Mouse (Mus musculus) heart, embryonic 13.5 days (tissue): ENCODE results near the gene Itgb5. TPM values are rescaled to one million over a fixed set of nuclear protein-coding genes. Genes with fewer than 3 reads are reported as not detected.

ENCODE experiments used
- ATAC-seq: fragments of 200-750 bp; cut with Nextera tagmentation; 2 replicates; pipeline ENCODE4 v1.8.0; 2017; ENCODE audit warnings: moderate TSS enrichment; ENCODE audit not compliant: insufficient number of reproducible peaks, low FRiP score, low TSS enrichment; ENCODE audit errors: extremely low read depth
- H3K27ac ChIP-seq: fragments of 300-500 bp; sonication (generic); replicated peaks from 2 replicates; pipeline ENCODE4 v1.5.1; 2015; ENCODE audit warnings: moderate library complexity, mild to moderate bottlenecking, inconsistent platforms
- H3K27me3 ChIP-seq: fragments of 300-500 bp; sonication (generic); replicated peaks from 2 replicates; pipeline ENCODE4 v1.6.1; 2015; ENCODE audit warnings: mild to moderate bottlenecking, inconsistent platforms
- H3K36me3 ChIP-seq: fragments of 300-500 bp; sonication (generic); 2 replicates; pipeline ENCODE4 v1.6.1; 2015; ENCODE audit warnings: mild to moderate bottlenecking, inconsistent platforms
- H3K4me1 ChIP-seq: fragments of 300-500 bp; sonication (generic); 2 replicates; pipeline ENCODE4 v1.6.1; 2015; ENCODE audit warnings: inconsistent platforms
- H3K4me2 ChIP-seq: fragments of 300-500 bp; sonication (generic); 2 replicates; pipeline ENCODE4 v1.6.1; 2015; ENCODE audit warnings: inconsistent platforms, mild to moderate bottlenecking, moderate library complexity
- H3K4me3 ChIP-seq: fragments of 300-500 bp; sonication (generic); 2 replicates; pipeline ENCODE4 v1.5.1; 2015; ENCODE audit warnings: moderate library complexity, mild to moderate bottlenecking, inconsistent platforms
- H3K9ac ChIP-seq: fragments of 300-500 bp; sonication (generic); 2 replicates; pipeline ENCODE4 v1.6.1; 2015; ENCODE audit warnings: inconsistent platforms, mild to moderate bottlenecking, moderate library complexity
- H3K9me3 ChIP-seq: fragments of 300-500 bp; sonication (generic); 2 replicates; pipeline ENCODE4 v1.6.1; 2016; ENCODE audit warnings: inconsistent platforms
- WGBS: fragments of 180-500 bp; shearing (Covaris S2); methylation state at CpG from one replicate; pipeline ENCODE4 v1.1.7; 2015; ENCODE audit warnings: mixed read lengths; 5-methylcytosine and 5-hydroxymethylcytosine counted together
- polyA plus RNA-seq: library from polyadenylated mRNA; unstranded; fragments of >200 nt; fragmentation: Nextera tagmentation; extraction: Ambion mirVana; gene quantifications from 2 replicates; pipeline ENCODE4 v1.2.1, GENCODE M21; 2015

The Itgb5 gene
- polyA plus RNA-seq, 1 experiment from 2014 or later: 37.6 TPM

- H3K36me3 ChIP-seq: peaks cover 37% of the 10 kb centered on the region
- H3K4me2 ChIP-seq: no peak overlapping the region
- no peaks in the 10 kb centered on the region for H3K9me3 ChIP-seq
- peak overlapping the region; percentile 37; the same call in 1 of the 2 replicates for H3K9ac ChIP-seq
- 36% methylated on average over 5 of the region's 5 CpGs for WGBS
- no peak overlapping the region for H3K4me3 ChIP-seq
- H3K27me3 ChIP-seq: no peaks in the 10 kb centered on the region
- peak overlapping the region; percentile 81 for H3K27ac ChIP-seq
- ATAC-seq: no peak
- H3K4me1 ChIP-seq: peaks cover 63% of the 10 kb centered on the region
Observed at GRCm38 (mm10) chr16:33917390-33917789, 87.9 kb downstream of the Itgb5 start.

- H3K4me3 ChIP-seq: no peak overlapping the region
- H3K9me3 ChIP-seq: no peaks in the 10 kb centered on the region
- peaks cover 33% of the 10 kb centered on the region for H3K36me3 ChIP-seq
- peak overlapping the region; percentile 37; the same call in 1 of the 2 replicates for H3K9ac ChIP-seq
- H3K27me3 ChIP-seq: no peaks in the 10 kb centered on the region
- no peak for ATAC-seq
- H3K4me2 ChIP-seq: no peak overlapping the region
- 66% methylated on average over 5 of the region's 5 CpGs for WGBS
- H3K27ac ChIP-seq: peak overlapping the region; percentile 81
- peaks cover 66% of the 10 kb centered on the region for H3K4me1 ChIP-seq
Observed at GRCm38 (mm10) chr16:33917926-33918325, 88.5 kb downstream of the Itgb5 start.

GRCm38 (mm10) chr16:33921514-33921913 is 92.0 kb downstream of the Itgb5 start:
- Histone ChIP-seq H3K27ac (peak overlapping the region; percentile 81), H3K4me2 (no peak overlapping the region), H3K9ac (peak overlapping the region; percentile 55; the same call in 1 of the 2 replicates), H3K36me3 (peaks cover 27% of the 10 kb centered on the region), H3K4me1 (peaks cover 58% of the 10 kb centered on the region), H3K9me3 (no peaks in the 10 kb centered on the region), H3K27me3 (no peaks in the 10 kb centered on the region), H3K4me3 (no peak overlapping the region)
- ATAC-seq: no peak
- 68% methylated on average over 5 of the region's 5 CpGs for WGBS

GRCm38 (mm10) chr16:33922111-33923000 is 92.9 kb downstream of the Itgb5 start:
- H3K4me2 ChIP-seq: peak overlapping the region; percentile 11; the same call in 1 of the 2 replicates
- peak overlapping the region; percentile 55 for H3K9ac ChIP-seq
- H3K27ac ChIP-seq: peak overlapping the region; percentile 81
- ATAC-seq: no peak
- no peak overlapping the region for H3K4me3 ChIP-seq
- peaks cover 27% of the 10 kb centered on the region for H3K36me3 ChIP-seq
- peaks cover 58% of the 10 kb centered on the region for H3K4me1 ChIP-seq
- H3K9me3 ChIP-seq: no peaks in the 10 kb centered on the region
- H3K27me3 ChIP-seq: no peaks in the 10 kb centered on the region
- WGBS: 31% methylated on average over 18 of the region's 18 CpGs

- WGBS: 40% methylated on average over 5 of the region's 5 CpGs
- no peak overlapping the region for H3K4me3 ChIP-seq
- peak overlapping the region; percentile 81 for H3K27ac ChIP-seq
- H3K4me1 ChIP-seq: peaks cover 58% of the 10 kb centered on the region
- no peak overlapping the region; the same call in 1 of the 2 replicates for H3K4me2 ChIP-seq
- H3K36me3 ChIP-seq: peaks cover 27% of the 10 kb centered on the region
- H3K9me3 ChIP-seq: no peaks in the 10 kb centered on the region
- peak overlapping the region; percentile 55; the same call in 1 of the 2 replicates for H3K9ac ChIP-seq
- H3K27me3 ChIP-seq: no peaks in the 10 kb centered on the region
- no peak for ATAC-seq
Observed at GRCm38 (mm10) chr16:33923001-33923316, 93.5 kb downstream of the Itgb5 start.

- Histone ChIP-seq H3K36me3 (peaks cover 27% of the 10 kb centered on the region), H3K4me3 (no peak overlapping the region), H3K27ac (0 out of 2 replicates have a peak overlapping the region, but pooled peaks have one; percentile 81), H3K4me1 (peaks cover 62% of the 10 kb centered on the region), H3K9ac (0 out of 2 replicates have a peak overlapping the region, but pooled peaks have one; percentile 14), H3K4me2 (no peak overlapping the region), H3K27me3 (no peaks in the 10 kb centered on the region), H3K9me3 (no peaks in the 10 kb centered on the region)
- 38% methylated on average over 8 of the region's 8 CpGs for WGBS
- no peak for ATAC-seq
Observed at GRCm38 (mm10) chr16:33923758-33924157, 94.3 kb downstream of the Itgb5 start.

GRCm38 (mm10) chr16:33927263-33927824 is 97.9 kb downstream of the Itgb5 start:
- peaks cover 77% of the 10 kb centered on the region for H3K4me1 ChIP-seq
- H3K4me3 ChIP-seq: no peak overlapping the region
- H3K36me3 ChIP-seq: peaks cover 10% of the 10 kb centered on the region
- 59% methylated on average over 6 of the region's 6 CpGs for WGBS
- H3K4me2 ChIP-seq: no peak overlapping the region
- H3K9me3 ChIP-seq: no peaks in the 10 kb centered on the region
- 0 out of 2 replicates have a peak overlapping the region, but pooled peaks have one; percentile 91 for H3K27ac ChIP-seq
- H3K27me3 ChIP-seq: no peaks in the 10 kb centered on the region
- H3K9ac ChIP-seq: no peak overlapping the region
- no peak for ATAC-seq

GRCm38 (mm10) chr16:33928788-33929462 is 99.5 kb downstream of the Itgb5 start:
- H3K27me3 ChIP-seq: no peaks in the 10 kb centered on the region
- peak overlapping the region; percentile 91 for H3K27ac ChIP-seq
- peak overlapping the region; percentile 3; the same call in 1 of the 2 replicates for H3K4me3 ChIP-seq
- no peaks in the 10 kb centered on the region for H3K9me3 ChIP-seq
- no peak for ATAC-seq
- H3K36me3 ChIP-seq: peaks cover 9% of the 10 kb centered on the region
- H3K4me2 ChIP-seq: peak overlapping the region; percentile 47
- H3K4me1 ChIP-seq: peaks cover 77% of the 10 kb centered on the region
- H3K9ac ChIP-seq: 0 out of 2 replicates have a peak overlapping the region, but pooled peaks have one; percentile 30
- 22% methylated on average over 9 of the region's 9 CpGs for WGBS

GRCm38 (mm10) chr16:33930785-33931184 is 101.3 kb downstream of the Itgb5 start:
- H3K9ac ChIP-seq: no peak overlapping the region
- H3K36me3 ChIP-seq: peaks cover 7% of the 10 kb centered on the region
- peaks cover 88% of the 10 kb centered on the region for H3K4me1 ChIP-seq
- H3K4me2 ChIP-seq: no peak overlapping the region
- no peak overlapping the region for H3K27ac ChIP-seq
- H3K27me3 ChIP-seq: no peaks in the 10 kb centered on the region
- no peaks in the 10 kb centered on the region for H3K9me3 ChIP-seq
- no peak for ATAC-seq
- H3K4me3 ChIP-seq: no peak overlapping the region
- 73% methylated on average over 6 of the region's 6 CpGs for WGBS

GRCm38 (mm10) chr16:33931682-33932081 is 102.2 kb downstream of the Itgb5 start:
- no peaks in the 10 kb centered on the region for H3K27me3 ChIP-seq
- H3K4me1 ChIP-seq: peaks cover 91% of the 10 kb centered on the region
- 30% methylated on average over 2 of the region's 2 CpGs for WGBS
- no peak for ATAC-seq
- H3K27ac ChIP-seq: peak overlapping the region; percentile 58
- no peak overlapping the region for H3K4me2 ChIP-seq
- peaks cover 3% of the 10 kb centered on the region for H3K36me3 ChIP-seq
- H3K9ac ChIP-seq: peak overlapping the region; percentile 50
- no peak overlapping the region for H3K4me3 ChIP-seq
- H3K9me3 ChIP-seq: no peaks in the 10 kb centered on the region

GRCm38 (mm10) chr16:33932126-33932525 is 102.7 kb downstream of the Itgb5 start:
- H3K4me2 ChIP-seq: no peak overlapping the region
- WGBS: 36% methylated on average over 5 of the region's 5 CpGs
- peak overlapping the region; percentile 58 for H3K27ac ChIP-seq
- H3K4me3 ChIP-seq: no peak overlapping the region
- H3K27me3 ChIP-seq: no peaks in the 10 kb centered on the region
- ATAC-seq: no peak
- H3K9me3 ChIP-seq: no peaks in the 10 kb centered on the region
- H3K36me3 ChIP-seq: peaks cover 3% of the 10 kb centered on the region
- peak overlapping the region; percentile 50 for H3K9ac ChIP-seq
- H3K4me1 ChIP-seq: peaks cover 92% of the 10 kb centered on the region
